Mouse (Mus musculus) forebrain, postnatal 0 days (tissue): ENCODE measurements around the gene Ttll8. TPM values are rescaled to one million over a fixed set of nuclear protein-coding genes. Genes with fewer than 3 reads are reported as not detected.

ENCODE experiments used
- ATAC-seq: fragments of 200-750 bp; cut with Nextera tagmentation; 2 replicates; pipeline ENCODE4 v1.8.0; 2017; ENCODE audit warnings: mild to moderate bottlenecking, moderate library complexity
- DNase-seq: peaks from one replicate; pipeline ENCODE4 v3.0.0-alpha.2; 2015
- H3K27ac ChIP-seq: fragments of 300-500 bp; sonication (generic); 2 replicates; pipeline ENCODE4 v1.5.1; 2014; ENCODE audit warnings: low read depth, mild to moderate bottlenecking, antibody characterized with exemption, low read length, moderate library complexity, mixed read lengths
- H3K27me3 ChIP-seq: fragments of 300-500 bp; sonication (generic); 2 replicates; pipeline ENCODE4 v1.6.1; 2014; ENCODE audit warnings: mild to moderate bottlenecking, low read length, mixed read lengths; ENCODE audit not compliant: insufficient read depth
- H3K36me3 ChIP-seq: fragments of 300-500 bp; sonication (generic); 2 replicates; pipeline ENCODE4 v1.6.1; 2014; ENCODE audit warnings: mild to moderate bottlenecking, moderate library complexity; ENCODE audit not compliant: insufficient read depth
- H3K4me1 ChIP-seq: fragments of 300-500 bp; sonication (generic); 2 replicates; pipeline ENCODE4 v1.6.1; 2014; ENCODE audit warnings: antibody characterized with exemption; ENCODE audit not compliant: insufficient read depth
- H3K4me2 ChIP-seq: fragments of 300-500 bp; sonication (generic); 2 replicates; pipeline ENCODE4 v1.6.1; 2014; ENCODE audit warnings: low read depth, mild to moderate bottlenecking, moderate library complexity
- H3K4me3 ChIP-seq: fragments of 300-500 bp; sonication (generic); 2 replicates; pipeline ENCODE4 v1.5.1; 2014; ENCODE audit warnings: low read depth, low read length, mixed read lengths
- H3K9ac ChIP-seq: fragments of 300-500 bp; sonication (generic); 2 replicates; pipeline ENCODE4 v1.6.1; 2014; ENCODE audit warnings: mild to moderate bottlenecking
- H3K9me3 ChIP-seq: fragments of 300-500 bp; sonication (generic); 2 replicates; pipeline ENCODE4 v1.6.1; 2016; ENCODE audit warnings: low read length
- CTCF ChIP-seq: sonication (generic); IDR thresholded peaks from 2 replicates; pipeline ENCODE4 v1.5.1; 2016; ENCODE audit warnings: antibody characterized with exemption, control low read depth, low read depth
- WGBS: fragments of 180-500 bp; shearing (Covaris S2); extraction: QIAGEN DNeasy Blood & Tissue Kit; methylation state at CpG from one replicate; pipeline ENCODE4 v1.1.7; 2014; 5-methylcytosine and 5-hydroxymethylcytosine counted together
- polyA plus RNA-seq: library from polyadenylated mRNA; unstranded; fragments of >200 nt; fragmentation: Nextera tagmentation; extraction: Ambion mirVana; gene quantifications from 2 replicates; pipeline ENCODE4 v1.2.1, GENCODE M21; 2015
- total RNA-seq: library from RNA; depleted of rRNA; stranded (reverse); fragments of >200 nt; gene quantifications from 2 replicates; pipeline ENCODE4 v1.2.3, GENCODE M21; 2014

Ttll8 gene
- total and polyA plus RNA-seq, 2 experiments from 2014 or later = 0.29 to 0.52 TPM

DNA sequence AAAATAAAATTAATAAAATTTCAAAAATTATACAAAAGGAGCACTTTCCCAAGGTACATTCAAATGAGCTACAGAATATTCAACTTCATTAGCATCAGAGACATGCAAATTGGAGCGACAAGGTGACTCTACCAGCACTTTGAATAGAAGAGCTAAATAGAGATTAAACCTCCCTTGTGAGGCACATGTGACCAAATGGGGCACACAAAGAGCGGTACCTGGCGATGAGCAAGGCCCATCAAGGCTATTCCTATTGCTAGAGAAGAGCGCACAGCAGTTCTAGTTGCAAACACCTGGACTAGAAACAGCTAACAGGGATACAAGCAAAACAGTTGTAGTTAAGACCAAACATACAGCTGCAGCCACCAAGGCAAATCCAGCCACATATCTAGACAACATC is 47.9 kb downstream of the Ttll8 start:
- H3K27me3 ChIP-seq = no peaks in the 10 kb centered on the region
- H3K4me3 ChIP-seq = no peak overlapping the region
- DNase-seq (no peak), ATAC-seq (peak; percentile 23; the same call in 1 of the 2 replicates)
- no peak for TF ChIP-seq CTCF
- no peaks in the 10 kb centered on the region for H3K9me3 ChIP-seq
- H3K4me1 ChIP-seq = no peaks in the 10 kb centered on the region
- WGBS = 62% methylated on average over 4 of the region's 4 CpGs
- no peaks in the 10 kb centered on the region for H3K36me3 ChIP-seq
- H3K4me2 ChIP-seq = no peak overlapping the region
- H3K9ac ChIP-seq = no peak overlapping the region
- H3K27ac ChIP-seq = no peak overlapping the region

DNA sequence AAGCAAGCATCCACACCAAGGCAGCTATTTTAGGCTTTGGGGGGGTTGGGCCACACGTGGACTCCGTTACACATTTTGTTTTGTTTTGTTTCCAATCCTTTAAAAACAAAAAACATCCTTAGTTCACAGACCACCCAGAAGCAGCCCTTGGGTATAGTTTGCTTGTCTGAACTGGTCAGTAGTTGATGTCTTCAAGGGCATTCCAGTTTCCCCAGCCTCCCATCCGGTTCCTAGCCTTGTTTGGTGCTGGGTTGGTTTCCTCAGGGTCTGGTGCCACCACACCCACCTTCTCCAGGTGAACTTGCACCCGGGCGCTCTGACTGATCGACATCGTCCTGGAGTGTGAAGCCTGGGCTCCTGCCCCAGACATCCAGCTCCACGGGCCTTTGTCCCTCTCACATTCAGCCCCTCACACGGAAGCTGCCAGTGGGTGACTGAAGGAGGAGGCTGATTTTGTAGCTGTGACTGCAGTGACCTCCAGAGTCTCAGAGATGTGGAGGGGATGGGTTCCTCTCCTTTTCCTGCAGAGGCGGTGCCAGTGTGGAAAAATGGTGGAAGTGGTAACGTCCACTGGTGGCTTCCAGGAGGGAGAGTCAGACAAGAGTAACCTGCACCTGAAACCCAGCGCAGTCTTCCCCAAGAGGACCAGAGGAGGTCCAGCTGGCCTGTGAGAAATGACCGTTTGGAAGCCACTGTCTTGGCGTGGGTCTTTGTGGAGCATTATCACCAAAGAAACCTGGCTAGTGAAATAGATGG is 50.0 kb downstream of the Ttll8 start:
- WGBS = 81% methylated on average over 14 of the region's 14 CpGs
- Histone ChIP-seq H3K36me3 (no peaks in the 10 kb centered on the region), H3K27ac (no peak overlapping the region), H3K27me3 (no peaks in the 10 kb centered on the region), H3K9ac (no peak overlapping the region), H3K4me1 (no peaks in the 10 kb centered on the region), H3K4me2 (no peak overlapping the region), H3K9me3 (no peaks in the 10 kb centered on the region), H3K4me3 (no peak overlapping the region)
- DNase-seq (no peak), ATAC-seq (no peak)
- TF ChIP-seq CTCF = no peak

DNA sequence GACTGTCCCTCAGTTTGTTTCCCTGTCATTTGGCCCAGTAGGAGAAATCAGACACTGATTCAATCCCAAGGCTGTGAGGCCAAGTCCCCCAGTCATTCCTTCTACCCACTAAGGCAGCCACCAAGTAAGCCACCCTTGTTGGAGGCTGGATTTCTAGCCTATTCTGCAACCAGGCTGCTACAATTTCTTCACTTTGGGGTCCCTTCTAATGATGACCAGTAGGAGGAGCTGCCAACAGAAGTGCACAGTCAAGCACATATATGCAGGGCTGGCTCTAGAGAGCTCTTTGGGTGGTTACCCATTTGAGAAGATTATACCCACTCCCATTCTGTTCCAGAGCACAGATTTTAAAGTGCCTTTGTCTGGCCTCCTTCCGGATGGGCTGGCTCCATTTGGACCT is 51.1 kb downstream of the Ttll8 start:
- no peak for ATAC-seq
- Histone ChIP-seq H3K27me3 (no peaks in the 10 kb centered on the region), H3K4me1 (no peaks in the 10 kb centered on the region), H3K4me3 (no peak overlapping the region), H3K4me2 (no peak overlapping the region), H3K36me3 (no peaks in the 10 kb centered on the region), H3K9me3 (no peaks in the 10 kb centered on the region), H3K9ac (no peak overlapping the region), H3K27ac (no peak overlapping the region)
- WGBS = 85% methylated on average over 1 of the region's 1 CpGs
- no peak for DNase-seq
- TF ChIP-seq CTCF = peak; percentile 12; the same call in 1 of the 2 replicates

GRCm38 (mm10) chr15:88902200-88902875 is 51.9 kb downstream of the Ttll8 start:
- TF ChIP-seq CTCF = no peak
- no peak overlapping the region for H3K4me3 ChIP-seq
- H3K4me1 ChIP-seq = no peaks in the 10 kb centered on the region
- DNase-seq (no peak), ATAC-seq (no peak)
- no peaks in the 10 kb centered on the region for H3K36me3 ChIP-seq
- no peak overlapping the region for H3K9ac ChIP-seq
- 86% methylated on average over 15 of the region's 15 CpGs for WGBS
- H3K4me2 ChIP-seq = no peak overlapping the region
- no peaks in the 10 kb centered on the region for H3K27me3 ChIP-seq
- no peaks in the 10 kb centered on the region for H3K9me3 ChIP-seq
- no peak overlapping the region for H3K27ac ChIP-seq

DNA sequence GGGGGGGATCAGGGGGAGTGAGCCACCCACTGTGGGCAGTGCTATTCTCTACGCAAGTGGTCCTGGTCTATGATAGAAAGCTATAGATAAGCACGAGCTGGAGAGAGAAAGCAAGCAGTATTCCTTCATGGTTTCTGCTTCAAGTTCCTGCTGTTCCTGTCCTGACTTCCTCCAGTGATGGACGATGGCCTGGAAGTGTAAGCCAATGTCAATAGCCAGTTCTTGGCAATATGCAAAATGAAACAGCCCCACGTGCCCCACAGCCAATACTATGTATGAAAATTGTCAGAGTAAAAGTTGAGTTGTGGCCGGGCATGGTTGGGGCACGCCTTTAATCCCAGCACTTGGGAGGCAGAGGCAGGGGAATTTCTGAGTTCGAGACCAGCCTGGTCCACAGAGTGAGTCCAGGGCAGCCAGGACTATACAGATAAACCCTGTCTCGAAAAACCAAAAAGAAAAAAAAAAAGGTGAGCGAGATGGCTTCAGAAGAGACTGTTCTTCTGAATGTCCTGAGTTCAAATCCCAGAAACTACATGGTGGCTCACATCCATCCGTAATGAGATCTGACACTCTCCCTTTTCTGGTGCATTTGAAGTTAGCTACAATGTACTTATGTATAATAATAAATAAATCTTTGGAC is 57.8 kb downstream of the Ttll8 start:
- TF ChIP-seq CTCF = no peak
- no peak for DNase-seq
- Histone ChIP-seq H3K36me3 (no peaks in the 10 kb centered on the region), H3K4me3 (no peak overlapping the region), H3K9ac (no peak overlapping the region), H3K27ac (no peak overlapping the region), H3K4me1 (no peaks in the 10 kb centered on the region), H3K4me2 (no peak overlapping the region), H3K9me3 (no peaks in the 10 kb centered on the region), H3K27me3 (no peaks in the 10 kb centered on the region)
- 87% methylated on average over 10 of the region's 10 CpGs for WGBS
- no peak for ATAC-seq

GRCm38 (mm10) chr15:88895891-88896290 is 58.3 kb downstream of the Ttll8 start:
- no peaks in the 10 kb centered on the region for H3K4me1 ChIP-seq
- no peak overlapping the region for H3K27ac ChIP-seq
- no peak overlapping the region for H3K4me2 ChIP-seq
- DNase-seq (no peak), ATAC-seq (no peak)
- no peak for TF ChIP-seq CTCF
- no peaks in the 10 kb centered on the region for H3K9me3 ChIP-seq
- no peak overlapping the region for H3K4me3 ChIP-seq
- no peaks in the 10 kb centered on the region for H3K36me3 ChIP-seq
- no peak overlapping the region for H3K9ac ChIP-seq
- WGBS = 85% methylated on average over 6 of the region's 6 CpGs
- no peaks in the 10 kb centered on the region for H3K27me3 ChIP-seq

- ATAC-seq (no peak), DNase-seq (no peak)
- no peak overlapping the region for H3K4me2 ChIP-seq
- H3K9me3 ChIP-seq = no peaks in the 10 kb centered on the region
- no peak overlapping the region for H3K27ac ChIP-seq
- no peak overlapping the region for H3K9ac ChIP-seq
- no peaks in the 10 kb centered on the region for H3K36me3 ChIP-seq
- no peak for TF ChIP-seq CTCF
- H3K4me3 ChIP-seq = no peak overlapping the region
- H3K27me3 ChIP-seq = no peaks in the 10 kb centered on the region
- no peaks in the 10 kb centered on the region; the same call in 1 of the 2 replicates for H3K4me1 ChIP-seq
- WGBS = 70% methylated on average over 7 of the region's 7 CpGs
Observed at GRCm38 (mm10) chr15:88895119-88895518, 59.1 kb downstream of the Ttll8 start.
